Mouse (Mus musculus) forebrain, embryonic 10.5 days (tissue): Measurements from ENCODE around the gene 4933424G06Rik. TPM values are rescaled to one million over a fixed set of nuclear protein-coding genes. Genes with fewer than 3 reads are reported as not detected.
"Not testable (repeated sequence)": the region's sequence is repeated elsewhere in the genome, so short reads cannot be mapped to it uniquely, and the experiment has no call there.

ENCODE experiments used
- DNase-seq: peaks from one replicate; pipeline ENCODE4 v3.0.0-alpha.2; 2017; ENCODE audit warnings: low spot score; ENCODE audit errors: extremely low spot score
- H3K27ac ChIP-seq: fragments of 300-500 bp; sonication (generic); 2 replicates; pipeline ENCODE4 v1.5.1; 2016; ENCODE audit warnings: mild to moderate bottlenecking
- H3K27me3 ChIP-seq: fragments of 300-500 bp; sonication (generic); 2 replicates; pipeline ENCODE4 v1.6.1; 2016; ENCODE audit warnings: mild to moderate bottlenecking; ENCODE audit not compliant: poor library complexity, severe bottlenecking
- H3K36me3 ChIP-seq: fragments of 300-500 bp; sonication (generic); replicated peaks from 2 replicates; pipeline ENCODE4 v1.6.1; 2016; ENCODE audit warnings: mild to moderate bottlenecking, moderate library complexity
- H3K4me1 ChIP-seq: fragments of 300-500 bp; sonication (generic); 2 replicates; pipeline ENCODE4 v1.6.1; 2016
- H3K4me3 ChIP-seq: fragments of 300-500 bp; sonication (generic); 2 replicates; pipeline ENCODE4 v1.5.1; 2016; ENCODE audit warnings: mild to moderate bottlenecking, moderate library complexity
- H3K9me3 ChIP-seq: fragments of 300-500 bp; sonication (generic); 2 replicates; pipeline ENCODE4 v1.6.1; 2016; ENCODE audit warnings: mild to moderate bottlenecking, moderate library complexity
- WGBS: fragments of 180-500 bp; shearing (Covaris S2); methylation state at CpG from one replicate; pipeline ENCODE4 v1.1.7; 2016; 5-methylcytosine and 5-hydroxymethylcytosine counted together
- polyA plus RNA-seq: library from polyadenylated mRNA; unstranded; fragments of >200 nt; fragmentation: Nextera tagmentation; extraction: Ambion mirVana; gene quantifications from 2 replicates; pipeline ENCODE4 v1.2.1, GENCODE M21; 2016

Gene 4933424G06Rik
- polyA plus RNA-seq, result not detected in 2 replicates

DNA sequence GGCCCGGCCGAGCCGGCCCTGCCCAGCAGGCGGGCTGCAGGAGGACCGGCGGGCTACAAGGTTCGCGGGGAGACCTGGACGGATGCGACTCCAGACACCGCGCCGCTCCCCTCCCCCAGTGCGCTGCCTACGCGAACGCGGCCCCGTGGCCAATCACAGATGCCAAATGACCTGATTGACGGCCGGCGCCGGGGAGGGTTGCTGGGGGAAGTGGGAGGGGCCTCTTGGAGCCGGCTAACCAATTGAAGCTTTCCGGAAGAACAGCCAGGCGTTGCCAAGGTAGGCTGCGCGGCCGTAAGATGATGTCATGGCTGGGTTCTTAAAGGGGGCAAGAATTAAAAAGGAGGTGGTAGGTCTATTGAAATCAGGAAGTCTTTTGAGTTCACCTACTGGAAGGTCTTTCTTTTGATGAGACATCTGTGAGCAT lies at the start of gene 4933424G06Rik:
4933424G06Rik (plus strand) TSS at position 296 of the 427 bp plus-strand sequence.
- H3K4me3 ChIP-seq, result peak within 1 kb of the TSS; percentile 98
- no peaks in the 10 kb centered on the region for H3K27me3 ChIP-seq
- peak within 1 kb of the TSS; percentile 97 for H3K27ac ChIP-seq
- peak; percentile 99 for DNase-seq
- peaks cover 4% of the 10 kb centered on the region; the same call in 1 of the 2 replicates for H3K9me3 ChIP-seq
- peaks cover 33% of the 10 kb centered on the region for H3K36me3 ChIP-seq
- 0% methylated on average over 29 of the region's 29 CpGs for WGBS
- H3K4me1 ChIP-seq, result peaks cover 29% of the 10 kb centered on the region

DNA sequence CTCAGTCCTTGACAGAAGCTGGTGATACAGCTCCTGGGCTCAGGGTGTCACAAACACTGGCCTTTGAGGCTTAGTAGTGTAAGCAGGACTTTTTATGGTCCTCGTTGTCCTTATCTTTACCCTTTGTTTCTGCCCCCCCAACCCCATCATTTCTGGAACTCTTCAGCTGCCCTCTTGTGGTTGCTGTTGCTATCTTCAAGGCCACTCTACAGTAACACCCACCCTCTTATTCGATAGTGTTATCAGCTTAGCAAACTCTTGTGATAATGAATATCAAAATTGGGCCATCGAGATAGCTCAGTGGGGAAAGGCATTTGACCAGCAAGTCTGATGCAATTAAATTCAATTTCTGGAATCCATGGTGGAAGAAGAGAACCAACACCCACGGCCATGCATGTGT lies 45.5 kb upstream of the 4933424G06Rik start:
- 81% methylated on average over 4 of the region's 4 CpGs for WGBS
- Histone ChIP-seq H3K27me3 (no peaks in the 10 kb centered on the region), H3K36me3 (no peaks in the 10 kb centered on the region), H3K4me1 (peaks cover 9% of the 10 kb centered on the region), H3K4me3 (no peak overlapping the region), H3K9me3 (no peaks in the 10 kb centered on the region), H3K27ac (no peak overlapping the region)
- DNase-seq, result no peak

DNA sequence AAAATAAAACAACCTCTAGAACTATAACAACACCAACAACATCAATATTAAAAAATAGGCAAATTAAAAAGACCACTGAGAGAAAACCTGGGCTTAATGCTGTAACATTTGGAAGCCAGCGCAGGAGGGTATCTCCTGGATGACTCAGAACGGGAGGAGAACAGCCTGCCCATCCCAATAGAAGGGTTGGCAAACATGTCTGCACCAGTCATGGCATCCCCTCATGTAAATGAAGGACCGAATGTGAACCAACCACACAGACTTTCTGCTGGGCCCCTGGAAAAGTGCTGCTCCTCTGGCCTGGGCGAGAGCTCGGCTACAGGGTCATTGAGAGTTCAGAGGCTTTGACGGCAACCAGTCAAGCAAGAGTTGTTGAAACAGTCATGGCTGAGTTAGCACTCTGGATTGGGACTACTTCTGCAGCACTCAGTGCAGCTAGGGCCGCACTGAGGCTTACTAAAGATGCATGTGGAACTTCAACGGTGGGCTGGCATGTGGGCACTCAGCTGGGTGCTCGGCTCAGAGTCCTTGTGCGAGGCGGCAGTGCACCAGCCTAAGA lies 44.7 kb upstream of the 4933424G06Rik start:
- WGBS, result 76% methylated on average over 11 of the region's 11 CpGs
- H3K4me1 ChIP-seq, result peaks cover 9% of the 10 kb centered on the region
- no peak for DNase-seq
- H3K27me3 ChIP-seq, result no peaks in the 10 kb centered on the region
- no peak overlapping the region for H3K27ac ChIP-seq
- no peaks in the 10 kb centered on the region for H3K9me3 ChIP-seq
- H3K4me3 ChIP-seq, result no peak overlapping the region
- H3K36me3 ChIP-seq, result no peaks in the 10 kb centered on the region

DNA sequence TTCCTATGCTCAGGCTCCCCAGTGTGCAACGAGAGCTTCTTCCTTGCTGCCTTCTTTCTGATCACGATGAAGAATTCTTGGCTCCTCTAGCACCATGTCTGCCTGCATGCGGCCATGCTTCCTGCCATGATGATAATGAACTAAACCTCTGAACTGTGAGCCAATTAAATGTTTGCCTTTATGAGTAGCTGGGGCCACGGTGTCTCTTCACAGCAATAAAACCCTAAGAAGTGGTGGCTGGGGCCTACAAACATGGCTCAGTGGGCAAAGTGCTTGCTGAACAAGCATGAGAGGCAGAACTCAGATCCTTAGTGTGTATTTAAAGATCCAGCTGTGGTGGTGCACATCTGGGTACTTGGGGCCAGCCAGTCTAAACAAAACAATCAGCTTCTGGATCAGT lies 44.0 kb upstream of the 4933424G06Rik start:
- H3K4me3 ChIP-seq, result no peak overlapping the region
- no peaks in the 10 kb centered on the region for H3K36me3 ChIP-seq
- WGBS, result 81% methylated on average over 4 of the region's 4 CpGs
- no peak for DNase-seq
- peaks cover 9% of the 10 kb centered on the region for H3K4me1 ChIP-seq
- H3K27me3 ChIP-seq, result no peaks in the 10 kb centered on the region
- no peaks in the 10 kb centered on the region for H3K9me3 ChIP-seq
- H3K27ac ChIP-seq, result no peak overlapping the region

DNA sequence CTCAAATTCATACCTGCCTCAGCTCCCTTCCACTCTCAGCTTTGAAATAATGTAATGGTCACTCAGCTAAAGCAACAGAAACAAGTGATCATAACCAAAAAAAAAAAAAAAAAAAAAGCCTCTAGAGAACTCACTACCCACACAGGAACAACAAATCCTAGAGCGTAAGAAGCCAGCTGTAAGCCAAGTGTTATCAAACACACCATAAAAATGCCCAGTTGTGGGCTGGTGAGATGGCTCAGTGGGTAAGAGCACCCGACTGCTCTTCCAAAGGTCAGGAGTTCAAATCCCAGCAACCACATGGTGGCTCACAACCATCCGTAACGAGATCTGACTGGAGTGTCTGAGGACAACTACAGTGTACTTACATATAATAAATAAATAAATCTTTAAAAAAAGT lies 41.9 kb upstream of the 4933424G06Rik start:
- WGBS, result 78% methylated on average over 4 of the region's 4 CpGs
- H3K27ac ChIP-seq, H3K4me3 ChIP-seq, H3K27me3 ChIP-seq, H3K36me3 ChIP-seq, H3K9me3 ChIP-seq, DNase-seq: not testable (repeated sequence)
- peaks cover 12% of the 10 kb centered on the region for H3K4me1 ChIP-seq

DNA sequence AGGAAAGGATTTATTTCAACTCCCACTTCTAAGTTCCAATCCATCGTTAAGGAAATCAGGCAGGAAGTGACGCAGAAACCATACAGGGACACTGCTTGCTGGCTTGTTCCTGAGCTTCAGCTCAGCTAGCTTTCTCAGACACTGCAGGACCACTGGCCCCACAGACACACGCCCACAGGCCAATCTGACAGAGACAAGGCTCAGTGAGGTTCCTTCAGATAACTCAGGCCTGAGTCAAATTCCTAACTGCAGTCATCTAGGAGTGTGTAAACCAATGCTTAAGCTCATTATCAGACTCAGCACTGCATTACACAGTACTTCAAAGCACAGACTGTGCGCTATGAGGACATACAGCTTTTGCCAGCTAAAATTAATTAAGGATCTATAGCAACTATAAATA lies 39.7 kb upstream of the 4933424G06Rik start:
- Histone ChIP-seq H3K27me3 (no peaks in the 10 kb centered on the region), H3K4me3 (no peak overlapping the region), H3K36me3 (no peaks in the 10 kb centered on the region), H3K9me3 (no peaks in the 10 kb centered on the region), H3K27ac (no peak overlapping the region), H3K4me1 (peaks cover 13% of the 10 kb centered on the region)
- no peak for DNase-seq
- WGBS, result 74% methylated on average over 4 of the region's 4 CpGs

DNA sequence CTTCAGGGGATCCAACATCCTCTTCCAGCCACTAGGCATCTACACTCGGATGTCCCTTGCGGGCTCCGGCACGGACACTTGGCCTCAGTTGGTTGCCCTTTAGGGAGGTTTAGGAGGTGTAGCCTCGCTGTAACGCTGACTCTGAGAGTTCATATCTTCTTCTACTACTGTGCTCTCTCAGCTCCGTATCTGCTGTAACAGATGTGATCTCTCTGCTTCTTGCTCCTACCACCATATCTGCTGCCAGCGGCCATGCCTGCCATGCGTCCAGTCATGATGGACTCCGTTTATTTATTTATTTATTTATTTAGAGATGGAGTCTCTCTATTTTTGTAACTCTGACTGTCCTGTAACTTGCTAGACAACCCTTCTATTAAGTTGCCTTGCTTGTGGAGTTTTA lies 38.7 kb upstream of the 4933424G06Rik start:
- Histone ChIP-seq H3K36me3 (no peaks in the 10 kb centered on the region), H3K27ac (no peak overlapping the region), H3K4me1 (0 out of 2 replicates have a peak, but pooled peaks cover 5% of the 10 kb centered on the region), H3K9me3 (no peaks in the 10 kb centered on the region), H3K4me3 (no peak overlapping the region), H3K27me3 (no peaks in the 10 kb centered on the region)
- DNase-seq, result no peak
- 92% methylated on average over 10 of the region's 10 CpGs for WGBS

DNA sequence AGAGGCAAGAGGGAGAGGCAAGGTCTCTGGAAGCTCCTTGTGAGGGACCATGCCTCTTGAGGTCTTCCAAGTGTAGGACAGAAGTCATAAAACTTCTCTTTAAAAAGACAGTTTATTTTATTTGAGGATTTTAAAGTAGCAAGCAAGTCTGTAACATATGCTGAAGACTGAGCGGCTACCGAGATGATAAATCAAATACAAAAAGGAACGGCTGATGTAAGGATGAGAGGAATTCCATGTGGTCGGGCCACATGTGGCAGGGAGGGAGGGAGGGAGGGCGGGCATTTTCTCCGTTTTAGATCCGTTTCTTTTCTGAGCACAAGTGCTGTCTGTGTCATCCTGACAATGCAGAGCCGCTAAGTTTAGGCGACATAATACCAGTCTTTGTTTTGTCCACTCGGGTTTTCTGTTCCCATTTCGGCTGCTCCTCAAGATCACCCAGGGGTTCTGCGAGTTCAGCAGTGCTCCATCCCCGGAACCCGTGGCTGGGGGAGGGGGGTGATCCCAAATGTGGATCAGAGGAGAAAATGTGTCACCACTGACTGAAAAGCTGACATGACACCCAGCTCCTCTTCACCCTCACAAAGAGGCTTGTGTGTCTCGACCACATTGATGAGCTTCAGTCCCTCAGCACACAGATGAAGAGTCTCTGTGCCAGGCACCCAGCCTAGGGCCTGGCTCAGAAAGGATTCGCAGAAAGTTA lies 37.1 kb upstream of the 4933424G06Rik start:
- Histone ChIP-seq H3K27ac (no peak overlapping the region), H3K9me3 (no peaks in the 10 kb centered on the region), H3K27me3 (no peaks in the 10 kb centered on the region), H3K36me3 (no peaks in the 10 kb centered on the region), H3K4me1 (0 out of 2 replicates have a peak, but pooled peaks cover 5% of the 10 kb centered on the region), H3K4me3 (no peak overlapping the region)
- 57% methylated on average over 16 of the region's 16 CpGs for WGBS
- no peak for DNase-seq

DNA sequence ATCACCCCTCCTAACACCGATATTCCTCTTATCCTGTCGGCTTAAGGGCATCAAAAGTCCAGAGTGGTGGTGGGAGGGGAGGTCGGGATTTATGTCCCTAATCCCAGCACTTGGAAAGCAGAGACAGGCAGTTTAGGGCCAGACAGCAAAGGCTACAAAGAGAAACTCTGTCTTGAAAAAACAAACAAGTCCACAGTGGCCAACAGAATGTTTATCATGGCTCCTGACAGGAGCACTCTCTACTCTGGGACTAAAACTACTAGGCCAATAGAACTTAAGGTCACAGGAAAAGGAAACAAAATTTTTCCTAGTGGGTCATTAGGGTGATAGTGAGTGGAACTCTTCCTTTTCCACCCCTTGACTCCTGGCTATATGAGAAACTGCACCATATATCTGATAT lies 35.0 kb upstream of the 4933424G06Rik start:
- no peak overlapping the region for H3K27ac ChIP-seq
- no peak for DNase-seq
- no peaks in the 10 kb centered on the region for H3K36me3 ChIP-seq
- H3K4me1 ChIP-seq, result 0 out of 2 replicates have a peak, but pooled peaks cover 5% of the 10 kb centered on the region
- WGBS, result 76% methylated on average over 3 of the region's 3 CpGs
- H3K4me3 ChIP-seq, result no peak overlapping the region
- H3K27me3 ChIP-seq, result no peaks in the 10 kb centered on the region
- H3K9me3 ChIP-seq, result no peaks in the 10 kb centered on the region

DNA sequence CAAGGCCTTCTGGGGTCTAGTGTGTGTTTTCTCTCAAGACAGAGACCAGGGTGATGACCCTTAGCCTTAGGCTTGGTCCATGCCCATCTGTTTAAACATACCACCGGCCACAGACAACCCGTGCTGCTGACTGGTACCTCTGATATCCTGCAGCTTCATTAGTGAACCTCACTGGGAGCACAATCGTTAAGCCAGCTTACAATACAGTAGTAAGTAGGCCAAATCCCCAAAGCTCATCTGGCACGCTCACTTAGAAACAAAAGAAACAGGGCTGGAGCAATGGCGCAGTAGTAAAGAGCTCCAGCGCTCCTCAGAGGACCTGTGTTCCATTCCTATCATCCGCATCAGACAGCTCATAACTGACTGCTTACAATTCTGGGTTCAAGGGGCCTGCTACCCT lies 29.1 kb upstream of the 4933424G06Rik start:
- H3K4me3 ChIP-seq, result no peak overlapping the region
- DNase-seq, result no peak
- H3K4me1 ChIP-seq, result peaks cover 14% of the 10 kb centered on the region
- 41% methylated on average over 7 of the region's 7 CpGs for WGBS
- no peaks in the 10 kb centered on the region for H3K36me3 ChIP-seq
- no peaks in the 10 kb centered on the region for H3K27me3 ChIP-seq
- no peak overlapping the region for H3K27ac ChIP-seq
- peaks cover 6% of the 10 kb centered on the region; the same call in 1 of the 2 replicates for H3K9me3 ChIP-seq

DNA sequence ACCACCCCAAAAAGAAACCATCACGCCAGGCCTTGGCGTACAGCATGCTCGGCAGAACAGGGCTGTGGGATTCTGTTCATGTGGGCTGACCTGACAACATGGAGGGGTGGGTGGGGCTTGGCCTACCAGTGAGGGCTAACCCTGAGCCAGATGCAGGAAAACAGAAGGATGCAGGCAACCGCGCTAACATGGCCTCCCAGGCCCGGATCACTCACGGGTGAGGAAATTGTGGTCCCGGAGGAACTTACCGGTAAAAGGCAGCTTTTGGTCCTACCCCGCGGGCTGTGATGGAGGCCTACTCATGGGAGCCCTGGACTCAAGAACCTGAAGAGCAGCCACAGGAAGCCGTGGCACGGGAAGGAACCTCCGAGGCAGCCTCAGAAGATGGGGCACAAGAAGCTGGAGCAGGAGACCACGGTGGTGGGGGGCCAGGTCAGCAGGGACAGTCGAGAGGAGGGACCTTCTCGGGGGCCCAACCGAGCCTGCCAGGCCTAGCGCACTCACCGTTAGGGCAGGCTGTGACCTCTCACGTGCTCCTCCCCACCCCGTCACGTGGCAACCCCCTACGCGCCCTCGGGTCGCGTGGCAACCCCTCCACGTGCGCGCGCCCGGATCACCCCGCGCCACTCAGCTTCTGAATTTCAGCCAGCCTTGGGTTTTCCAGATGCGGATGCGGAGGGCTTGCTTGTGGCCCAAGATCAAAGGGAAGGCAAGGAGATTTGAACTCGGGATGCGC lies 27.2 kb upstream of the 4933424G06Rik start, which contains the start of gene Fam178b:
Fam178b (minus strand) TSS at position 564 of the 736 bp plus-strand sequence.
- no peak for DNase-seq
- 93% methylated on average over 39 of the region's 39 CpGs for WGBS
- Histone ChIP-seq H3K9me3 (peaks cover 6% of the 10 kb centered on the region; the same call in 1 of the 2 replicates), H3K36me3 (no peaks in the 10 kb centered on the region), H3K4me3 (no peak within 1 kb of the TSS), H3K27ac (no peak within 1 kb of the TSS; the same call in none of the 2 replicates), H3K27me3 (no peaks in the 10 kb centered on the region), H3K4me1 (peaks cover 14% of the 10 kb centered on the region)

DNA sequence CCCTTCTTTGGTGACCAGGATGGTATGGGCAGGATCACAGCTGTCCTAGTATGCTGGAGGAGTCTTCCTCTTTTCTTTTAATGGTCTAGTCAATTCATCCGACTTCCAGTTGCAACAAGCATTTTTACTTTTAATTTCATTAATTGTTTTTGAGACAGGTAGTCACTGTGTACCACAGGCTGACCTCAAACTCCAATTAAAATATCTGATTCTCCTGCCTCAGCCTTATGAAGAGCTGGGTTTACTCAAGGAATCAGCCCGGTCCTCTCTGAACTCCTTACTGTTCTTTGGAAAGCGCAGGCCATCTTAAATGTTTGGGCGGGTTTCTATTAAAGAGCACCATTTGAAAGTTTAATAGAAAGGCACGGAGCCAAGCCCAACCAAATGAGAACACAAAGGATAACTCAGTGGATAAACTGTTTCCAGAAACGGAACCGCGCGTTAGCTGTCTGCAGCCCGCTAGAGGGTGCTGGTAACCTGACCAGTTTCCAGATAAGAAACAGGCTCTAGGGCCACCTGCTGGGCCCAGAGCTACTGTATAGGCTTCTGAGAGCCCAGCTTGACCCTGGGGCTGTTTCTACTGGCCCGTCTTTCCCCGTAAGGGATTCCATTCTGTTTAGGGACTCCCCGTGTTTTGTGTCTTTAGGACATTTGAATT lies 26.0 kb upstream of the 4933424G06Rik start:
- peak; percentile 71 for DNase-seq
- Histone ChIP-seq H3K4me1 (peaks cover 14% of the 10 kb centered on the region), H3K9me3 (peaks cover 6% of the 10 kb centered on the region; the same call in 1 of the 2 replicates), H3K36me3 (no peaks in the 10 kb centered on the region), H3K27me3 (no peaks in the 10 kb centered on the region), H3K27ac (peak overlapping the region; percentile 20), H3K4me3 (no peak overlapping the region)
- 14% methylated on average over 13 of the region's 13 CpGs for WGBS
